Mouse (Mus musculus) bone marrow, adult 2 months (tissue): ENCODE measurements around the gene Olfr822.

ENCODE experiments used
- CTCF ChIP-seq: fragments of 200-500 bp; IDR thresholded peaks from 2 replicates; pipeline ENCODE4 v1.5.1; 2011; ENCODE audit warnings: low read length, control low read depth; ENCODE audit not compliant: control insufficient read depth, insufficient read depth
- POLR2A ChIP-seq: fragments of 200-500 bp; IDR thresholded peaks from 2 replicates; pipeline ENCODE4 v1.6.1; 2011; ENCODE audit warnings: low read depth, mild to moderate bottlenecking, control low read depth, low read length, borderline replicate concordance; ENCODE audit not compliant: control insufficient read depth

GRCm38 (mm10) chr10:130070910-130071309 is at the start of gene Olfr822:
- TF ChIP-seq CTCF (no peak), POLR2A (no peak)
